Comparison of ENCODE assay signal across 26 mouse cellular contexts in the genomic region with DNA sequence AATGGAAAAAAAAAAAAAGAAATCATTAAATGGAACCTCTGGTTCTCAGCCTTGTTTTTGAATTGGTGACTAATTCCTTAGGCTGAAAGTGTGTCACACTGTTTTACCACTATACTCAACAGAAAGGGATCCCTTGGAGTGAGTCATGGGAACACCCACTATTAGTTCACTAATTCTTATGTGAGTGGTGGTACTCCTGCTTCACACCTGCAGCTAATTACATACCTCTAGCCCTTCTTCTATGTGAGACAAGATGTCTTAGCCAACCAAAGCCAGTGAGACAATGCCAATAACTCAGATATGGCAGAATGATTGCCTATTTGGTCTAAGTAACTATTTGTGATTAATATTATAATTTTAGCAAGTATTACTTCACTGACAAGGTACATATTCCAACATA.
DNase-seq lines count a peak whose midpoint lies in the region; ATAC-seq and TF ChIP-seq lines count a peak whose summit lies in the region.
"Had no signal": no experiment of that assay in that cellular context is flagged by ENCODE, and none has a peak within 500 bp of the region (broad histone marks: within the 10 kb centered on the region; RNA-seq: fewer than 3 reads in every experiment).

No protein-coding gene starts in this region.

- ATAC-seq in forebrain, embryonic 14.5 days: no peak
- no peak for ATAC-seq in forebrain, embryonic 11.5 days (replicated peaks; ENCODE audit: low FRiP score)
- ATAC-seq in erythroid progenitor cell, adult 5-6 weeks (replicated peaks; ENCODE audit: low FRiP score, poor library complexity, severe bottlenecking): no peak
- ATAC-seq: CD4-positive, CD25-positive, alpha-beta regulatory T cell, adult 4 months; forebrain, embryonic 15.5 days had no signal

- no peak for TF ChIP-seq POLR2A in brain, embryonic 14.5 days (IDR thresholded peaks at IDR 0.05; ENCODE audit: borderline replicate concordance, extremely low read depth, insufficient read depth, insufficient read length, poor library complexity, severe bottlenecking)

- H3K9me3 ChIP-seq in forebrain, embryonic 14.5 days (replicated peaks; ENCODE audit: control insufficient read depth, low read length): no peaks in the 10 kb centered on the region
- no peaks in the 10 kb centered on the region for H3K9me3 ChIP-seq in forebrain, embryonic 11.5 days (ENCODE audit: control insufficient read depth, low read length)
- H3K9me3 ChIP-seq: embryonic facial prominence, embryonic 13.5 days; embryonic facial prominence, embryonic 15.5 days; forebrain, embryonic 12.5 days; forebrain, embryonic 15.5 days had no signal

- H3K36me3 ChIP-seq in forebrain, embryonic 14.5 days (ENCODE audit: control insufficient read depth, insufficient read depth, low read length): no peaks in the 10 kb centered on the region
- H3K36me3 ChIP-seq in forebrain, embryonic 11.5 days (ENCODE audit: control insufficient read depth, insufficient read depth, low read length): no peaks in the 10 kb centered on the region
- H3K36me3 ChIP-seq: embryonic facial prominence, embryonic 13.5 days; embryonic facial prominence, embryonic 15.5 days; forebrain, embryonic 12.5 days; forebrain, embryonic 15.5 days; G1E had no signal

- no peak for TF ChIP-seq CTCF in layer of hippocampus, adult 2 months (conservative IDR thresholded peaks at IDR 0.05)
- no peak for TF ChIP-seq CTCF in brain, embryonic 14.5 days (IDR thresholded peaks at IDR 0.05; ENCODE audit: borderline replicate concordance, extremely low read depth, insufficient read depth, insufficient read length)

- H3K27ac ChIP-seq in forebrain, embryonic 14.5 days (ENCODE audit: low read depth, low read length): no peak overlapping the region
- H3K27ac ChIP-seq in forebrain, embryonic 11.5 days (ENCODE audit: low read depth, low read length): no peak overlapping the region
- H3K27ac ChIP-seq in layer of hippocampus, adult 2 months: peak overlapping the region; percentile 58; the same call in 1 of the 2 replicates
- H3K27ac ChIP-seq: embryonic facial prominence, embryonic 13.5 days; embryonic facial prominence, embryonic 15.5 days; forebrain, embryonic 12.5 days; forebrain, embryonic 15.5 days had no signal

- no peak overlapping the region for H3K4me2 ChIP-seq in forebrain, embryonic 14.5 days (ENCODE audit: low read length)
- H3K4me2 ChIP-seq in forebrain, embryonic 11.5 days (ENCODE audit: low read depth, low read length, severe bottlenecking): no peak overlapping the region
- H3K4me2 ChIP-seq: embryonic facial prominence, embryonic 13.5 days; embryonic facial prominence, embryonic 15.5 days; forebrain, embryonic 12.5 days; forebrain, embryonic 15.5 days had no signal

- DNase-seq in forebrain, embryonic 14.5 days (ENCODE audit: low spot score): peak; percentile 31
- no peak for DNase-seq in forebrain, embryonic 11.5 days (ENCODE audit: low spot score)
- DNase-seq in layer of hippocampus, adult 2 months (ENCODE audit: low spot score in 2 of 2): no peak
- no peak for DNase-seq in layer of hippocampus, adult 9-10 months (ENCODE audit: low spot score)
- DNase-seq in brain, embryonic 14.5 days (ENCODE audit: low read depth): peak; percentile 60
- DNase-seq: adrenal gland, adult 2 months; adrenal gland, postnatal 10 days; adrenal gland, postnatal 25 days; B cell, adult 2 months; cerebellum, adult 11 months; cerebellum, adult 18-20 months; cerebellum, adult 8-10 months; cerebellum, adult 9-11 months; cerebellum, postnatal 14 days; cerebellum, postnatal 36 days; embryo, embryonic 11 days had no signal

- H3K9ac ChIP-seq in forebrain, embryonic 14.5 days (ENCODE audit: low read length): no peak overlapping the region
- H3K9ac ChIP-seq in forebrain, embryonic 11.5 days (ENCODE audit: low read length): no peak overlapping the region
- H3K9ac ChIP-seq: embryonic facial prominence, embryonic 13.5 days; embryonic facial prominence, embryonic 15.5 days; forebrain, embryonic 12.5 days; forebrain, embryonic 15.5 days; forebrain, postnatal 0 days had no signal

- H3K4me3 ChIP-seq in forebrain, embryonic 14.5 days (ENCODE audit: low read depth, low read length): no peak overlapping the region
- H3K4me3 ChIP-seq in forebrain, embryonic 11.5 days (ENCODE audit: low read depth, low read length): no peak overlapping the region
- no peak overlapping the region for H3K4me3 ChIP-seq in layer of hippocampus, adult 2 months
- H3K4me3 ChIP-seq: embryonic facial prominence, embryonic 13.5 days; embryonic facial prominence, embryonic 15.5 days; erythroblast, embryonic 14.5 days; forebrain, embryonic 12.5 days; forebrain, embryonic 15.5 days had no signal

- no peaks in the 10 kb centered on the region for H3K27me3 ChIP-seq in forebrain, embryonic 14.5 days (replicated peaks; ENCODE audit: control insufficient read depth, insufficient read depth, low read length)
- no peaks in the 10 kb centered on the region for H3K27me3 ChIP-seq in forebrain, embryonic 11.5 days (ENCODE audit: control insufficient read depth, insufficient read depth, low read length)
- H3K27me3 ChIP-seq: CH12.LX; embryonic facial prominence, embryonic 13.5 days; embryonic facial prominence, embryonic 15.5 days; forebrain, embryonic 12.5 days; forebrain, embryonic 15.5 days had no signal

- H3K4me1 ChIP-seq in forebrain, embryonic 14.5 days (ENCODE audit: control insufficient read depth, insufficient read depth, low read length): no peaks in the 10 kb centered on the region
- H3K4me1 ChIP-seq in forebrain, embryonic 11.5 days (replicated peaks; ENCODE audit: control insufficient read depth, insufficient read depth, low read length): no peaks in the 10 kb centered on the region
- H3K4me1 ChIP-seq: embryonic facial prominence, embryonic 13.5 days; embryonic facial prominence, embryonic 15.5 days; forebrain, embryonic 12.5 days had no signal

Comparison
In these comparisons a context has a peak if more than half of its experiments do, and no peak if none do; other contexts are left out.
1. DNase-seq: peak in forebrain, embryonic 14.5 days (single experiment) and brain, embryonic 14.5 days (single experiment); none in forebrain, embryonic 11.5 days (single experiment), layer of hippocampus, adult 2 months (0 of 2) and layer of hippocampus, adult 9-10 months (single experiment).